Mouse (Mus musculus) testis, postnatal 10 days (tissue): ENCODE measurements at regions not wholly inside any gene's neighbourhood (a gene's known extent, or its start where the extent isn't known, plus 50 kb on each side); places are given as distances from the start of the nearest gene placed in this dataset.

Experiments used
- DNase-seq: peaks from one replicate; pipeline ENCODE4 v3.0.0; 2021; ENCODE audit warnings: low spot score

DNA sequence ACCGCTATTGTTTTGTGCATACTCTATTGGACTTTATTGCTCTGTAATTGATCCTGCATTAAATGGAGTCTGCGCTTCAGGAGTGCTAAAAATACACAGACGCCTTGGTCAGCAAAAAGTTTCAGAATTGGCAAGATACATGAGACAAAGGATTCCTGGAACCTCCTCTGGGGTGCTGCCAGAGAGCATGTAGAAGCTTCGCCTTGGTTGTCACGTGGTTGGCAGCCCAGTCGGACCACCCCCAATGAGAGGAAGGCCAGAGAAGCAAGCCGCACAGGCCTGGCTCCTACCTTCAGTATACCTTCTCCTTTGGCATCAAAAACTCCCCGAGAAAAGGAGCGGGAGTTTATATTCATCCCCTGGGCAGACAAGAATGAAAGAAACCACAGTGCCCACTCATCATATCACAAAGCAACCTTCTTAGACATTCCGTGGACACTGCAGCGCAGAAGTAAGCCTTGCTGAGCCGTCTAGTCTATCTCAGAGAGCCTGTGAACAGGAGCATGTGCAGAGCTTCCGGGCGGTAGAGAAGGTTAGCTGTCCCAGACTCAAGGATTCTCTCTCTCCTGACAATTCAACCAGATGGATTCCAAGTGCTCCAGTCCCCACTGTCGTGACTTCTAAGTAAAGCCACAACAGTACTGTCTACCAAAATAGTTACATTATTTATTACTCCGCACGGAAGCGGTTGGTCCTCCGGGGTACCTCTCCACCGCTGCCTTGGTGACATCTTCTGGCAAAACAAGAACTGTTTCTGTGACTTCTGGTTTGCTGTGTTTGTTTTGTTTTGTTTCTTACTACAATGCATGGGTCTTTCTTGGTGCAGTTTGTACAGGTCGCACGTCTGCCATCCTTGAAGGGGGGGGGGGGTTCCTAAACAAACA lies 85.6 kb upstream of the Myo10 start:
- peak; percentile 77 for DNase-seq

DNA sequence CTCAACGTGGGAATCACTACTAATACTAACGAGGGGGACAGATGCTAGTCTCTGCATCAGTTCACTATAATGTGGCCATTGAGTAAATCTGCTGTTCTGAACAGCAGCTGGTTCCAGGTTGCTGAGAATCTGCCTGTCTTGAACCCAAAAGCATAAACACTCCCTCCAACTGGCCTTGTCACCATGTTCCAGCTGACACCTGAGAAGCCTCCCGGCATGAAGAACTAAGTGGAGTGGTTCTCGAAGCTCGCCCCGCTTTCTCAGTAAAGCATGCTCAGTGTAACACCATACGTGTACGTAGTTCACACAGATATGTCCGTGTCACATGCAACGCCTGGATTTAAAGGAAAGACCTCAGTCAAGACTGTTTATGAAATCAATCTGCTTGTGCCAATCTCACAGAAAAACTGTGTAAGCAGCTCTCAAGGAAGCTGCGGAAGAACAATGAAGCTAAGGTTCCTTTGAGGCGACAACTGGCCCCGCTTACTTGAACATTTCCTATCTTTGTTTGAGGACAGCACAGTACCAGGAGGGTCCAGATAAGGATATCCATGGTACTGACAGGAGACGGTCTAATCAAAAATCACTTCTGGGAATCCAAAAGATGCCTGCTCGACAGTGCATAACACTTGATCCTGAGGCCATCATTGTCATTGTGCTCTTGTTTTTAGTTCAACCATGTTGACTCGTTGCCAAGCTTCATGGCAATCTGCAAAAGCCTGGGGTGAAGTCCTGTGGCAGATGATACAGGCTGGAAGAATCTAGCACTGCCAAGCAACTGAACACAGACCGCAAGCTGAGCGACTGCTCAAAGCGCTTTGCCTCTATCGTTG lies 82.8 kb upstream of the Myo10 start:
- DNase-seq: no peak

DNA sequence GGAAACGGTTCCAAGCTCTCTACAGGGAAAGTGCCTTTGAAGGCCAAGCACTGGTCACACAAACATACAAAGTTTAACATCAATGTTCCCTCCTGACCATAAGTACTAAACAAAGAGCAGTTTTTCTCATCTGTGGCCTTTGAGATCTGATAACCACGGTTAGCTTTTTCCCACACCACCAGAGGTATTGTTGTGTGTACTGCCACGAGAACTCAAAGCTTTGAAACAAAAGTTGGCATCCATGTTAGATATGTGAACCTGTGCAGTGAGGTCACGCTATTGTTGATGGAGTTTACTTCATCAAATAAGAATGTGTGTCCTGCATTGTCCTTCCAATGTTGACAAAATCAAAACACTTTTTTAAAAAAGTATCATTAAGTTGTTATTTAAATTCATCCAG lies 79.9 kb upstream of the Myo10 start:
- no peak for DNase-seq

DNA sequence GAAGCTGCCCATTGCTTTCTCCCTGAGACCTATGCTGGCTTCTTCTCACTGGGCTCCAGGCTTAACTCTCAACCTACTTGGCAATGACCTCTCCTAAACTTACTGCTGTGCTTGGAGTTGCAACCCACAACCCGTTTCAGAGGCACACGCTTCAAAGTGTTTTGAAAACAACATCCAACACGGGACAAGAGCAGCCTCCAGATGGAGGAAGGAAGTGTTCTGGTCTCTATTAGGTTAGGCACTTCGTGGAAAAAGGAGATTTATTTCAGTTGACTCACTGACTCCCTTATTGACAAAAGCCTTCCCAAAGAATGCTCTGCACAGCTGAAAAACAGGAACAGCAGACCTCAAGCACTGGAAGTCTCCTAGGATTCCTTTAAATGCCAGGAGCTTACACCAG lies 76.1 kb upstream of the Myo10 start:
- DNase-seq: no peak

DNA sequence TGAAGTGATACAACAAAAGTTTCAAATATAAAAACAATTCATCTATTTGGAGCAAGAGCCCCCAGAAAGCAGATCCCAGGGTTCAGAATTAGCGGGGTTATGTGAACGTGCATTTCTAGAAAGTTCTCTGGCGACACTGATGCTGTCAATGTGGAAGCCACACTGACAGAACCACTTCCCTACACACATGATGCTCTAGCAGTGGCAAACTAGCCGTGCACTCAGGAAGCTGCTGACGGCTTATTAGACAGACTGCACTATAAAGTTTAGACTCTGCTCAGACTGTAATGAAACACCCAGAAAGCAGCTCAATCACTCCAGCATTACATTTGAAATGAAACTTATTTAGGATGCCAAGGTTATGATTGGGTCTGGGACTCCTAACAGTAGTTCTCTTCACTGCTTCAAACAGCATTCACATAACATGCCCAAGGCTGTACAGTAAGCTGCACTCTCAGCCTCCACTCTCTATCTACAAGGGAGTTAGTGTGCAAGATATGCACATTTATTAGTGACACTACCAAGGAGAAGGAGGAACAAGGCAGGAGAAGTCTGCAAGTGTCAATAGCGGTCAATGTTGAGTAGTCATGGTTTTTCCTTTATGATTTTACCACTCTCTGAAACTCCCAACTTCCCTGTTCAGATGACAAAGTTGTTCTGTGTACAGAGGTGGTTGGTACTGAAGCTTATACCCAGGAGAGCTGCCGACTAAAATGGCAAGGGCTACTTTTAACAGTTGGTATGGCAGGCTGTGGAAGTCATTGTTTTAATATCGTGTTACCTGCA lies 71.9 kb upstream of the Myo10 start:
- DNase-seq: no peak

DNA sequence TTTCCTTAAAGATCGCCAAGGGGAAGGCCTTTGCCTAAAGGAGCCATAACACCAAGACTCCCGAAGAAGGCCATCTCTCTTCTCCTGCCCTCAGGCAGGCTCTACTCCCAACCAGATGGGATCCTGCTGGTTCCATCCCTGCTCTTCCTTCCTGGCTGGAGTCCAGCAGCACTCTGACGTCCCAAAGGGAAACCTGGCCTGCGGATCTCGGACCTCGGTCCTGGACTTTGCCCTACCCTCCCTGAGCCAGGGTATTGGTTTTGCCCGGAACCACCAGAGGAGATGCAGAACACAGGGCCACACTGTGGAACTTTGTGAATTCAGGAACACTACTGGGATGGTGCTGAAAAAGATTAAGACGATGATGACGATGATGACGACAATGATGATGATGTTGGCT lies 67.4 kb upstream of the Myo10 start:
- DNase-seq: no peak

DNA sequence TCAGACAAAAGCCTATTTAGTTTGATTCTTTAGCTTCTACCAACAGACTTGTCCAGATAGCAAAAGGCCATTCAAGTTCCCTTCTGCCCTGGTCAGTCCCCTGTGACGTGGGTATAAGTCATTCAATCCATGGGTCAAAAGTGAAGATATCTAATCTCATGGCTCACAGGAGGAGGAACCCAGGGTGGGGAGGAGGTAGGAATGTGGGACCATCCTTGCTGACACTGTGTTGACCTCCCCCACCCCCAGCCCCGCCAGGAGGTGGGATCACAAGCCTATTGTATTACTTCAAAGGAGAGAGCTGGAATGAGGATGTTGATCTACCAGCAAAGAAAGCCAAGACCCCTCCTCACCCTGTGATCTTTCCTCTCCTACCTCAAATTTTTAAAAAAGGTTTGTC lies 66.5 kb upstream of the Myo10 start:
- DNase-seq: no peak

DNA sequence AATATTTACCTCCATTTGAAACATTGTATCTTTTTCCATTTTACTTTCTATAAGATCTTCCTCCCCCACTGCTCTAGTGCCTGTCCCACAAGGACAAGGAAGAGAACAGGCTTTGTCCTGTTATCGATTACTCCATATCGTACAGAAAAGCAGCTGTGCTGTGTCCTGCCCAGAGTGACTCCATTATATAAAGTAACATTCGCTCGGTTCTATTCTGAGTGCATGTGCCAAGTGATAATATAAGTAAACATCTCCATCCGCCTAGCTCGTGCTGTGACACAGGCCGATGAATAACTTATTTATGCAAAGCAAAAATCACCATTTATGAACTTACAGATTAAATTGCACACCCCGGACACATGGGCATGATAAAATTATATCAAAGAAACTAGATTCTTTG lies 64.8 kb upstream of the Myo10 start:
- no peak for DNase-seq

DNA sequence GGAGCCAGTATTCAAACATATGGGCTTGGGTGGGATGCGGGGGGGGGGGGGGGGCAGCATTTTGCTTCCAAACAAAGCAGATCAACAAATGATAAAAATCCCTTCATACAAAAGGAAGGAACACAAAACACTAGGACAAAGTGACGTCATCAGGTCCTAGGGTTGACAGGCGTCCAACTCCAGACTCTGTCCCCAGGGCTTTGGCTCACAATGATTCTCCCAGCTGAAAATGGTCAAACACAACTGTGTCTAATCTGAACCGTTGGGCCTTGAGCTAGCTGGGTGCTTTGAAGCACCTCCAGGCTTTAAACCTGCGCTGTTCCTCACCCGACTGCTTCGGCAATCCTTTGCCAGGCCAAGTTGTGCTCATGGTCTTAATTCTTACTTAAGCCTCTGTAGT lies 64.1 kb upstream of the Myo10 start:
- DNase-seq: no peak

DNA sequence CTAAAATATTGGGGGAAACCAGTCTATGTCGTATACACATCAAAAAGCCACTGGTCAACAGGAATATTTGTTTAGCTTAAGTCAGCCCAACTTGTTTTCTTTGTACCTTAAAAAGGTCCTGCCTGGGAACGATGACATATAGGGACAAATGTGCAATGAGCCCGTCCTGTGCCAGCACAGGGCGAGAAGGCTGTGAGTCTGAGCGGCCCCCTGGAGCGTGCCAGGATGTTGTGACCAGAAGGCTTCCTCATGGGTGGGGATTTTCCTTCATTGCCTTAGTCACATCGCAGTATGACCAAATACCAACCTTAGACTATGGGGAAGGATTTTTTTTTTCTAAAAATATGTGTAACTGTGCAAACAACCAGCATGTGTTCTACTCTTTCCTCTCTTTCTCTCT lies 58.7 kb upstream of the Myo10 start:
- no peak for DNase-seq

DNA sequence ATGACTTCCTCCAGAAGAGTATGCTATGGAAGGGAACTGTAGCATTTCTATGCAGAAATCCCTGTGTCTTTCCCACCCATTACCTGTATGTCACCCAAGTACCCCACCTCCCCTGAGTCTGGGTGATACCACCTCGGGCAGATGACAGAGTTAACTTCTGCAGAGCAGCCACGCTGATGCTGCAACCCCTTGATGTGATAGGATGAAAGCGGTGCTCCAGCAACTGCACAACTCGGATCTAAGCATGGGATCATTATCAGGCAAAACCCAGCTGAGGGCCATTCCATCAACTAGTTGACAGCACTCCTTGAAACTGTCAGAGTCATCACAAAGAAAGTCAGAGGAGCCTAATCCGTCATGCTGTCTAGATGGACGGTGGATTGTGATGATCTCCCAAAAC lies 49.8 kb upstream of the Myo10 start:
- DNase-seq: no peak
